Mouse (Mus musculus) midbrain, postnatal 0 days (tissue): ENCODE measurements around the gene Cfap61. TPM values are rescaled to one million over a fixed set of nuclear protein-coding genes. Genes with fewer than 3 reads are reported as not detected.
A peak's percentile ranks its signal among the peaks of the same experiment; 100 is the strongest.

Source experiments
- ATAC-seq: fragments of 200-750 bp; cut with Nextera tagmentation; 2 replicates; pipeline ENCODE4 v1.8.0; 2017; ENCODE audit warnings: moderate number of reproducible peaks, mild to moderate bottlenecking, moderate TSS enrichment, moderate library complexity; ENCODE audit not compliant: low FRiP score
- DNase-seq: peaks from one replicate; pipeline ENCODE4 v3.0.0-alpha.2; 2015; ENCODE audit warnings: low spot score
- H3K27ac ChIP-seq: fragments of 300-500 bp; sonication (generic); 2 replicates; pipeline ENCODE4 v1.5.1; 2014; ENCODE audit warnings: low read depth, mild to moderate bottlenecking, low read length, mixed read lengths
- H3K27me3 ChIP-seq: fragments of 300-500 bp; sonication (generic); 2 replicates; pipeline ENCODE4 v1.6.1; 2014; ENCODE audit warnings: low read length, control low read depth, mixed read lengths; ENCODE audit not compliant: insufficient read depth
- H3K36me3 ChIP-seq: fragments of 300-500 bp; sonication (generic); 2 replicates; pipeline ENCODE4 v1.6.1; 2014; ENCODE audit warnings: low read length, control low read depth, mixed read lengths; ENCODE audit not compliant: insufficient read depth
- H3K4me1 ChIP-seq: fragments of 300-500 bp; sonication (generic); 2 replicates; pipeline ENCODE4 v1.6.1; 2014; ENCODE audit warnings: mild to moderate bottlenecking, control low read depth, antibody characterized with exemption, low read length, mixed read lengths; ENCODE audit not compliant: insufficient read depth
- H3K4me2 ChIP-seq: fragments of 300-500 bp; sonication (generic); 2 replicates; pipeline ENCODE4 v1.6.1; 2014; ENCODE audit warnings: low read depth, mild to moderate bottlenecking, low read length, mixed read lengths; ENCODE audit not compliant: poor library complexity, severe bottlenecking
- H3K4me3 ChIP-seq: fragments of 300-500 bp; sonication (generic); 2 replicates; pipeline ENCODE4 v1.5.1; 2014; ENCODE audit warnings: low read depth, mild to moderate bottlenecking, low read length, moderate library complexity
- H3K9ac ChIP-seq: fragments of 300-500 bp; sonication (generic); replicated peaks from 2 replicates; pipeline ENCODE4 v1.6.1; 2014; ENCODE audit warnings: mild to moderate bottlenecking, low read length, moderate library complexity, mixed read lengths; ENCODE audit not compliant: poor library complexity, severe bottlenecking
- H3K9me3 ChIP-seq: fragments of 300-500 bp; sonication (generic); 2 replicates; pipeline ENCODE4 v1.6.1; 2016; ENCODE audit warnings: low read length, control low read depth
- CTCF ChIP-seq: IDR thresholded peaks from 2 replicates; pipeline ENCODE4 v1.5.1; 2016; ENCODE audit warnings: antibody characterized with exemption, mild to moderate bottlenecking
- WGBS: fragments of 180-500 bp; shearing (Covaris S2); extraction: QIAGEN DNeasy Blood & Tissue Kit; methylation state at CpG from one replicate; pipeline ENCODE4 v1.1.7; 2014; 5-methylcytosine and 5-hydroxymethylcytosine counted together
- polyA plus RNA-seq: library from polyadenylated mRNA; unstranded; fragments of >200 nt; fragmentation: Nextera tagmentation; extraction: Ambion mirVana; gene quantifications from 2 replicates; pipeline ENCODE4 v1.2.1, GENCODE M21; 2015
- total RNA-seq: library from RNA; depleted of rRNA; stranded (reverse); fragments of >200 nt; gene quantifications from 2 replicates; pipeline ENCODE4 v1.2.3, GENCODE M21; 2014

Cfap61 gene
- total and polyA plus RNA-seq, 2 experiments from 2014 or later, result 2.5 to 3.7 TPM

DNA sequence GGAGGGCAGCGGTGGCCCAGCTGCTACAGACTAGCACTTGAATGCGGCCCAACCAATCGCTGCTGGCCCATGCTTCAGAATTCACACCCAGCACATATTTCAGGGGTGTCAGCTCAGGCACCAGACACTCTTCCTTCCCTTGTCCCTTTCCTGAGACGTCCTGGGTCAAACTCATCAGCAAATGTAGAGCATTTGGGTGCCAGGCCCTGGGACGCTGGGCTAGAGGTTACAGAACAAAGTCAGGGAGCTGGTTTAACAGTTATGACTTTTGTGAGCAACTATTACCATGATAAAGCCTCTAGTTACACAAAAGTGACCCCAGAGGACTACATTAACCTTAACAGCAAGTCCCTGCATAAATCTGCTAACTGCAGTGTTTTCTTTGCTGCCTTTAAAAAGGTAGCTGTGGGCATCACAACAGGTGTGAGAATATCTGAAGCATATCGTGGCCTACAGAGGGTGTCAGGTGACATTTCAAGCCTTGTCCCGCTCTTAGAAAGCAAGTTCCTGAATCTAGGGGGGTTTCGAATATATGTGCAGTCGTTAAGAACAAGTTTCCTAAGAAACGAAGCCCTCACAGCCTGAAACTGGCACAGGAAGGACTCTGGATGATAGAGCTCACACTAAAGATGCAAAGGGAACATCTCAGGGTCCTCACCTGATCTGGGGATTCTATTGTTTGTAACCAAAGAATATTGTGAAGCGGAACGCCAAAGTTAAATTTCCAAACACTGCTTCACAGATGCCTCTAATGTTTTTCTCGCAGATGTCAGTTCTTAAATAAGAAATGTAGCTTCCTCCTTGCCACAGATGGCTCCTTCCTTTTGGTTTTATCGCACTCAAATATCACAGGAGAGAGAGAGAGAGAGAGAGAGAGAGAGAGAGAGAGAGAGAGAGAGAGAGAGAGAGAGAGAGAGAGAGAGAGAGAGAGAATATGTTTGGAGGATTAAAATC is 281.8 kb downstream of the Cfap61 start:
- Histone ChIP-seq H3K9me3 (no peaks in the 10 kb centered on the region), H3K9ac (no peak overlapping the region), H3K4me3 (no peak overlapping the region), H3K27ac (no peak overlapping the region), H3K36me3 (no peaks in the 10 kb centered on the region), H3K27me3 (0 out of 2 replicates have a peak, but pooled peaks cover 4% of the 10 kb centered on the region), H3K4me2 (no peak overlapping the region), H3K4me1 (peaks cover 7% of the 10 kb centered on the region; the same call in 1 of the 2 replicates)
- ATAC-seq (no peak), DNase-seq (no peak)
- TF ChIP-seq CTCF, result no peak
- WGBS, result 28% methylated on average over 13 of the region's 14 CpGs

GRCm38 (mm10) chr2:146217227-146217980 is 282.8 kb downstream of the Cfap61 start:
- Histone ChIP-seq H3K4me1 (peaks cover 7% of the 10 kb centered on the region; the same call in 1 of the 2 replicates), H3K27me3 (0 out of 2 replicates have a peak, but pooled peaks cover 4% of the 10 kb centered on the region), H3K4me2 (0 out of 2 replicates have a peak overlapping the region, but pooled peaks have one; percentile 48), H3K4me3 (no peak overlapping the region), H3K9me3 (no peaks in the 10 kb centered on the region), H3K9ac (no peak overlapping the region), H3K27ac (no peak overlapping the region), H3K36me3 (no peaks in the 10 kb centered on the region)
- no peak for TF ChIP-seq CTCF
- no peak for ATAC-seq
- DNase-seq, result peak; percentile 39
- 6% methylated on average over 16 of the region's 16 CpGs for WGBS

- no peak for TF ChIP-seq CTCF
- H3K27ac ChIP-seq, result no peak overlapping the region
- WGBS, result 4% methylated on average over 40 of the region's 40 CpGs
- peak overlapping the region; percentile 48 for H3K4me2 ChIP-seq
- DNase-seq (peak; percentile 23), ATAC-seq (0 out of 2 replicates have a peak, but pooled peaks have one; percentile 2)
- H3K9me3 ChIP-seq, result no peaks in the 10 kb centered on the region
- 0 out of 2 replicates have a peak overlapping the region, but pooled peaks have one; percentile 29 for H3K9ac ChIP-seq
- no peaks in the 10 kb centered on the region for H3K36me3 ChIP-seq
- H3K4me3 ChIP-seq, result peak overlapping the region; percentile 25
- H3K27me3 ChIP-seq, result 0 out of 2 replicates have a peak, but pooled peaks cover 6% of the 10 kb centered on the region
- H3K4me1 ChIP-seq, result peaks cover 7% of the 10 kb centered on the region; the same call in 1 of the 2 replicates
These were observed 283.6 kb downstream of the Cfap61 start for GRCm38 (mm10) chr2:146218161-146218691.

DNA sequence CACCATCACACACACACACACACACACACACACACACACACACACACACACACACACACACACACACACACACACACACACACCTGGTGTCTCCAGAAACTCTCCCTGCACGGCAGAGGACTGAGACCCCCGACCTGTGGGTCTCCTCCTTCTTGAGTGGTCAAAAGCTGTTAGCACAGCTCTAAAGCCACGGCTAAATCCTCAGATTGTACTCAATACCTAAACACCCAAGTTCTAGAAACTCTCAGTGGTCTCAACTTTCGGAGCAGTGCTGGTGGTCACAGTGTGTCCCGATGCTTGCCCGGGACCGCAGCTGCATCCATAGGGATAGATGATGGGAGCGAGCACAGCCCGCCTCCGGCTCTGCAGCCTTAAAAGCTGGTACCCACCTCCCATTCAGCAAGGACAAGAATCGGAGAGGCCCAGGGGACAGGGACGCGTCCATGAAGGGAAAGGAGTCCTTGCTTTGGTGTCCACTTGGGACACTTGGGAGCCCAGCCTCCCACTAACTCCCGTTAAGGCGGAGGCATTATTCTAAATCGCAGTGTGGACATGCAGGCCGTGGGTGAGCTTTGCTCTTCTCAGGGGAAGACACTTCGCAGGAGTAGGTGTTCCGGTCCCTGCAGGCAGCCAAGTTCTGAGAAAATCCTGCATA is 284.4 kb downstream of the Cfap61 start:
- WGBS, result 14% methylated on average over 19 of the region's 19 CpGs
- no peak overlapping the region for H3K4me2 ChIP-seq
- peaks cover 7% of the 10 kb centered on the region; the same call in 1 of the 2 replicates for H3K4me1 ChIP-seq
- H3K9ac ChIP-seq, result no peak overlapping the region
- no peaks in the 10 kb centered on the region for H3K9me3 ChIP-seq
- H3K27ac ChIP-seq, result no peak overlapping the region
- TF ChIP-seq CTCF, result no peak
- H3K27me3 ChIP-seq, result 0 out of 2 replicates have a peak, but pooled peaks cover 6% of the 10 kb centered on the region
- DNase-seq, result peak; percentile 5
- no peaks in the 10 kb centered on the region for H3K36me3 ChIP-seq
- no peak for ATAC-seq
- H3K4me3 ChIP-seq, result no peak overlapping the region

GRCm38 (mm10) chr2:146219791-146220190 is 285.2 kb downstream of the Cfap61 start:
- Histone ChIP-seq H3K4me2 (no peak overlapping the region), H3K9me3 (no peaks in the 10 kb centered on the region), H3K4me1 (peaks cover 7% of the 10 kb centered on the region; the same call in 1 of the 2 replicates), H3K9ac (no peak overlapping the region), H3K27ac (no peak overlapping the region), H3K4me3 (no peak overlapping the region), H3K27me3 (0 out of 2 replicates have a peak, but pooled peaks cover 6% of the 10 kb centered on the region), H3K36me3 (no peaks in the 10 kb centered on the region)
- DNase-seq (no peak), ATAC-seq (no peak)
- 20% methylated on average over 11 of the region's 11 CpGs for WGBS
- TF ChIP-seq CTCF, result no peak
